Mouse (Mus musculus): ENCODE measurements around the gene Dffa.

DNA sequence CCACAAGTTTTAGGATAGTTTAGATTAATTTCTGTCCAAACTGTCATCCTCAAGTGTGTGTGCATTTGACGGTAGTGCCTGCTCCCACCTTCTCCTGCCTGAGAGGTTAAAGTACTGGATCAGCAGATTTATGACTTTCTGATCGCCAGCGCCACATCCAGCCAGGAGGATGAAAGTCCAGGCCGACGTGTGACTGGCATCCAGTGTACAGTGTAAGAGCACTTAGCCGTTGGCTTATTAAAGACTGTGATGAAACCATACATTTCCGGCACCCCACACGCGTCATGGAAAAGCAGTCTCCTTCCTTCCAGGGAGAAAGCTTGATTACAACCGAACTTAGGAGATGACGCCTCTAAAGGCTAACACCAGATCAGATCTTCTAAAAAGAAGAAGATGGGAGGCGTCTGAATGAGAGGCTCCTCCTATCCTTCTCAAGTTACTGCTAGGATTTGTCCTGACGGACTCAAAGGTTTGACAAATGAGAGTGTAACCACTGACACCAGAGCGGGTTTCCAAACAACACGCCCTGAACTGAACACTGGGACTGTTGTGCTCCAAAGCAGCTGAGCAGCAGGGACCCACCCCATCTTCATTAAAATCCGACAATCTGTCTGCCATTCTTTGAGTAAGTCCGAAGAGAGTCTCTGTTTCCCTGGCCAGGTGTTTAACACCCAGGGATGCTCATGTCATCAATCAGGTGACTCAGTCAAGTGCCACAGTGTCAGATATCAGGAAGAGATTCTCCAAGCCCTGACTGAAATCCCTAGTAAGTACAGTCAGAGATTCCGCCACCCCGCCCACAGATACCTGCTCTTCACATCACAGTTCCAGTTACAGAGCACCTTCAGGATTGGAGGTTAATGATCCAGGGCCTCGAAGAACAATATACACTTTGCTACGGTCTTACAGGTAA, 41.3 kb upstream of the Dffa start:
- TF ChIP-seq CTCF (IDR thresholded peaks at IDR 0.05; ENCODE audit: low read depth, low read length): no peak
- TF ChIP-seq POLR2A (IDR thresholded peaks at IDR 0.05; ENCODE audit: insufficient read depth, low read length): no peak
- peak; percentile 63; the same call in 1 of the 2 replicates for TF ChIP-seq EP300 (IDR thresholded peaks at IDR 0.05; ENCODE audit: insufficient read depth, low read depth, low read length)
